Mouse (Mus musculus): Measurements from ENCODE around the gene Ttc28. TPM values are rescaled to one million over a fixed set of nuclear protein-coding genes. Genes with fewer than 3 reads are reported as not detected.

The Ttc28 gene
- polyA plus RNA-seq (2012; rRNA removed), result 26.6 and 26.9 TPM in 2 replicates

DNA sequence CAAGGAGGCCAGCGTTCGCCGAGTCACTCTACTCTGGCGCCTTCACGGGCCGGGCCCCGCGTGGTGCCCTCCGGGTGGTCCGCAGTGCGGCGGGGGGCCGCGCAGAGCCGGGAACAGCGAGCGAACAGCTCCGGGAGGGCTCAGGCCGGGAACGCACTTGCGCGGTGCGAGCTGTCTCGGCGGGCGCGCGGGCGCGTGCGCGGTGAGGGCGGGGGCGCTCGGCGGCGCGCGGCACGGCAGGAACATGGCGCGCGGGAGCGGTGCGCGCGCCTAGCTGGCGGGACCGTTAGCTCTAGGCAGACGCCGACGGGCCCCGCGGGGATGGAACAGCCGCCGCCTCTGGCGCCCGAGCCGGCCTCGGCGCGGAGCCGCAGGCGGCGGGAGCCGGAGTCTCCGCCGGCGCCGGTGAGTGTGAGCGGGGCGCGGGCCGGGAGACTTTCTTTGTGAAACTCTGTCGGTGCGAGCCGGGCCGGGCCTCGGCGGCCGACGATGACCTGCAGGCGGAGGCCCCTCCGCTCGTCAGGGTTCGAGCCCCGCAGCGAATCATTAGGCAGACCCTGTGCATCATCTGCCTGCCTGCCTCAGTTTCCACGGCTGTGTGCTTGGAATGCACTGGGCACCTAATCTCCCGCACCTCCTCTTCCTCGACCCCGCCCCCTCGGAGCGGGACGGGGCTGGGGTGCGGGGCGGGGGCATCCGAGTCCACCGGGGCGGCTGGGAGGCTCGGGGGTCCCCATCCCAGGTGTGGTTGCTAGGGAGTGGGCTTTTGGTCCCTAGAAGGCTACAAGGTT, at the start of gene Ttc28:
TSS of gene Ttc28 (plus strand) at position 220 of the 791 bp plus-strand sequence.

DNA sequence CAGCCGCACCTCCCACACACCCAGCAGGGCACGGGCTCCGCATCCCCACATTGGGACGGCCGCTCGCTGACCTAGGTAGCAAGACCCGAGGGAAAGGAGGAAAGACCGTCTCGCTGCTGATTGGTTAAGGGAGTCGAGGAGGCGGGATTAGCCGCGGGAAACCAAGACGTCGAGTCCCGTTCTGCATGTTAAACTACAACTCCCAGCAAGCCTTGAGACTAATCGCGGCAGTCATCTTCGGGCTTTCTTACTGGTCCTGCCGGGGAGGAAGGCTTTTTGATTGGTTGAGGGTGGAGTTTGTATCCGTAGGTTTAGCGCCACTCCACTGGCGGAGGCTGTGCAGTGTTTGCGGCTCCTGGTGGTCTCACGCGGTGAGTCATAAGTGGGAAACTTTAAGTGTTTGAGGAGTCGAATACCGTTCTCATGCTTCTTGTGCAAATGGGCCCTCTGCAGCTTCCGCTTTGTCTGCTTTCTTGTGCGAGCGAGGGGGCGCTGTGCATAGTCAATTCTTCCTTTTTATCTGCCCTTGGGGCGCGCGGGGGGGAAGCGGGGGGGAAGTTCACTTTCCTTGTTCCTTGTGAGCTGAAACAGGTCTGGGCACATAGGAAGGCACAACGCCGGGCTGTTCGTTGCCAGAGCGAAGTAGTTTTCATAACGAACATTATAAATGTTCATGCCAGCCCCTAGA, 39.8 kb upstream of the Ttc28 start, which contains the start of the genes Hscb and Chek2:
TSS of gene Hscb (minus strand) at position 100 of the 688 bp plus-strand sequence.
TSS of gene Chek2 (plus strand) at position 302 of the 688 bp plus-strand sequence.

DNA sequence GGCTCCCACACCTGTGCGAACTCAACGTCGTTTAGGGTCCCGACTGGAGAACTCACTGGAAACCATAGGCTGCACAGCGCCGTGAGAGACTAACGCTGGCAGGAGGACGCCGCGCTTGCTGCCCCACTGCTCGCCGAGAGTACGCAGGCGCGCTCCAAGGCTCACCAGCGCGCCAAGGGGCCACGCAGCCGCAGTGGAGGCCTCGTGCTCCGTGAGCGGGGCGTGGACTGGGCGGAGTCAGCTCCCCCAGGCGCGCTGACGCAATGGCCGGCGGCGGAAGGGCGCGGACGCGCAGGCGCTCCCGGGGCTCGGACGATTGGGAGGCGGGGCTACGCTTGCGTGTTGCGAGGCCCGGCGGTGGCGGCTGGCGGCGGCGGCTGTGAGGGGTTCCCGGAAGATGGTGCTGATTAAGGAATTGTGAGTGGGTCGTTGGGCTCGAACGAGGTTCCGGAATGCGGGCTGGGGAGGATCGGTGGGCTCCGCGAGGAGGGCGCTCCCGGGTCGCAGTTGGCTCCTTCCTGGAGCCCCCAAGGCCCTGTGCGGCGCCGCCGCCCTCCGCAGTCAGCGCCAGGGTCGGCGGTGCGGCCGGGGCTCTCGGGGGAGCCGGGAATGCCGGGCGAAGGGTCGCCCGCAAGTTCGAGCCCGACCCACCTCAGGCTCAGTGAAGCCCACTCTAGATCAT, 451.0 kb downstream of the Ttc28 start, which contains the start of gene Pitpnb:
TSS of gene Pitpnb (plus strand) at position 347 of the 682 bp plus-strand sequence.

Other genes starting within 250 kb of the Ttc28 start
- 66.2 and 68.3 TPM in 2 replicates for gene Noc4l, start 226.4 kb upstream of the Ttc28 start, polyA plus RNA-seq (2012; rRNA removed)
- 26.9 and 30.9 TPM in 2 replicates for gene Ddx51, start 226.4 kb upstream of the Ttc28 start, polyA plus RNA-seq (2012; rRNA removed)
- gene Ep400, start 109.1 kb upstream of the Ttc28 start, polyA plus RNA-seq (2012; rRNA removed), result 60.8 and 62.1 TPM in 2 replicates
- gene Pus1, start 99.1 kb upstream of the Ttc28 start, polyA plus RNA-seq (2012; rRNA removed), result 22.6 TPM in 2 replicates
- 93.4 and 100 TPM in 2 replicates for gene Ulk1, start 69.7 kb upstream of the Ttc28 start, polyA plus RNA-seq (2012; rRNA removed)
- gene Hscb, start 40.0 kb upstream of the Ttc28 start, polyA plus RNA-seq (2012; rRNA removed), result 9.4 and 11.2 TPM in 2 replicates
- gene Chek2, start 39.8 kb upstream of the Ttc28 start, polyA plus RNA-seq (2012; rRNA removed), result 10.6 and 13.1 TPM in 2 replicates

All from central nervous system, embryonic 14 days (tissue).